Mouse (Mus musculus) megakaryocyte, embryonic 14.5 days (primary cell): ENCODE measurements around the gene Foxo3.

Source experiments
- FLI1 ChIP-seq: IDR thresholded peaks from 2 replicates; pipeline ENCODE4 v1.6.1; 2012; ENCODE audit warnings: low read length, inconsistent platforms, mixed read lengths
- GATA1 ChIP-seq: IDR thresholded peaks from 3 replicates; pipeline ENCODE4 v1.6.1; 2012; ENCODE audit warnings: mixed read lengths, low read length, inconsistent platforms, borderline replicate concordance

DNA sequence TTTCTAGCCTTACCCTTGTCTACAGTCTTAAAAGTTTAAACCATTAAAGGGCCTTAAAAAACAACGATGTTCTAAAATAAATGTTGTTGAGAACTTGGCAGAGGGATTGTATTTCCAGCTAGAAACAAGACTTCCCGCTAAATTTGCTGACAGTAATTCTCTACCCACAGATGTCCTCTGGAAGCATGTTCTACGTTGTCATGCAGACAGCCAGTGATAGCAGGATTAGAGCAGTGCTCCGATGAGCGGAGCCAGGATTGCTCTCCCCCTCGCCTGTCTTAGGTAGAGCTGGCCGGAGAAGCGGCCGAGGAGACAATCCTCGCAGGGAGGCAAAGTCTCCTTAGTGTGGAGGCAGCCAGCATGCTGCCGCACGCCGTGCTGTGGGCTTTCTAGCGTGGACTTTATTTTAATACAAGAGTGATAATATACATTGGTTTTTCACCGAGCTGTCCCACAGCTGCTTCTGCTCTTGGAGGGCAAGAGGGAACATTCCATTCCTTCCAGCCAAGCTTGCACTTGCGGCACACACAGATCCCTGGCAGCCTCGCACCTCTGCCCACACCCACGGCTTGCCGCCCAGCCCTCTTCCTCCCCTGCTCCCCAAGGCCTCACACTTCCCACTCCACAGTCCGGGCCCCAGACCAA, 71.7 kb downstream of the Foxo3 start:
- TF ChIP-seq FLI1 (no peak), GATA1 (no peak)
